Mouse (Mus musculus): ENCODE measurements around the gene Entr1.

- TF ChIP-seq CTCF (IDR thresholded peaks at IDR 0.05; ENCODE audit: low read depth) (no peak), EP300 (IDR thresholded peaks at IDR 0.05; ENCODE audit: low read depth) (no peak)
Observed at GRCm38 (mm10) chr2:26357484-26357883, 31.6 kb downstream of the Entr1 start.

Data from heart, postnatal 0 days (tissue).